Mouse (Mus musculus) MEL (cell line): ENCODE measurements around the gene Hacd2. TPM values are rescaled to one million over a fixed set of nuclear protein-coding genes. Genes with fewer than 3 reads are reported as not detected.

ENCODE experiments used
- DNase-seq: peaks from one replicate; pipeline ENCODE4 v3.0.0; 2011; ENCODE audit warnings: low read depth, low spot score
- H3K27ac ChIP-seq: 2 replicates; pipeline ENCODE4 v1.5.1; 2012; ENCODE audit warnings: low read depth, mild to moderate bottlenecking, control low read depth, low read length, moderate library complexity; ENCODE audit not compliant: control insufficient read depth
- H3K27me3 ChIP-seq, 2 experiments: fragments of 150-350 bp in 1 of 2; sonication (generic) in 1 of 2; 2 replicates each; pipeline ENCODE4 v1.6.1; 2012; ENCODE audit warnings: low read length in 2 of 2, mild to moderate bottlenecking in 2 of 2, improper control_type of control experiment in 1 of 2, moderate library complexity in 1 of 2; ENCODE audit not compliant: insufficient read depth in 2 of 2, control insufficient read depth in 1 of 2
- H3K36me3 ChIP-seq, 2 experiments: 2 replicates each; pipeline ENCODE4 v1.6.1; 2012 to 2014; ENCODE audit warnings: low read length in 2 of 2, improper control_type of control experiment in 1 of 2, inconsistent platforms in 1 of 2, mild to moderate bottlenecking in 1 of 2; ENCODE audit not compliant: insufficient read depth in 2 of 2, control insufficient read depth in 1 of 2
- H3K4me1 ChIP-seq, 2 experiments: fragments of 150-350 bp in 1 of 2; sonication (generic) in 1 of 2; 2 replicates each; pipeline ENCODE4 v1.6.1; 2012; ENCODE audit warnings: low read length in 2 of 2, improper control_type of control experiment in 1 of 2, mild to moderate bottlenecking in 1 of 2; ENCODE audit not compliant: insufficient read depth in 2 of 2, control insufficient read depth in 1 of 2
- H3K4me3 ChIP-seq, 2 experiments: fragments of 150-350 bp in 1 of 2; sonication (generic) in 1 of 2; 2 replicates each; pipeline ENCODE4 v1.5.1; 2012; ENCODE audit warnings: low read depth in 2 of 2, low read length in 2 of 2, mild to moderate bottlenecking in 2 of 2, moderate library complexity in 2 of 2, control low read depth in 1 of 2, improper control_type of control experiment in 1 of 2; ENCODE audit not compliant: control insufficient read depth in 1 of 2, insufficient read depth in 1 of 2
- H3K79me2 ChIP-seq: 2 replicates; pipeline ENCODE4 v1.6.1; 2012; ENCODE audit warnings: mild to moderate bottlenecking, low read length, moderate library complexity; ENCODE audit not compliant: control insufficient read depth, poor library complexity, insufficient read depth
- H3K9ac ChIP-seq: 2 replicates; pipeline ENCODE4 v1.6.1; 2012; ENCODE audit warnings: low read depth, mild to moderate bottlenecking, control low read depth, low read length, moderate library complexity; ENCODE audit not compliant: control insufficient read depth, poor library complexity, severe bottlenecking
- H3K9me3 ChIP-seq: fragments of 150-350 bp; sonication (generic); replicated peaks from 2 replicates; pipeline ENCODE4 v1.6.1; 2012; ENCODE audit warnings: mild to moderate bottlenecking, low read length, improper control_type of control experiment, moderate library complexity; ENCODE audit not compliant: insufficient read depth
- BHLHE40 ChIP-seq: IDR thresholded peaks from 2 replicates; pipeline ENCODE4 v1.6.1; 2012; ENCODE audit warnings: low read depth, mild to moderate bottlenecking, inconsistent platforms, low read length, improper control_type of control experiment, borderline replicate concordance
- CHD1 ChIP-seq: IDR thresholded peaks from 2 replicates; pipeline ENCODE4 v1.6.1; 2012; ENCODE audit warnings: low read depth, mild to moderate bottlenecking, inconsistent platforms, low read length, improper control_type of control experiment
- CHD2 ChIP-seq: IDR thresholded peaks from 2 replicates; pipeline ENCODE4 v1.6.1; 2011; ENCODE audit warnings: low read length, improper control_type of control experiment
- E2F4 ChIP-seq: IDR thresholded peaks from 2 replicates; pipeline ENCODE4 v1.6.1; 2011; ENCODE audit warnings: low read depth, low read length, improper control_type of control experiment, borderline replicate concordance
- ELF1 ChIP-seq: IDR thresholded peaks from 2 replicates; pipeline ENCODE4 v1.6.1; 2014; ENCODE audit warnings: low read depth, mild to moderate bottlenecking, inconsistent platforms, low read length, improper control_type of control experiment, moderate library complexity
- ETS1 ChIP-seq: IDR thresholded peaks from 2 replicates; pipeline ENCODE4 v1.6.1; 2012; ENCODE audit warnings: low read depth, mild to moderate bottlenecking, inconsistent platforms, low read length, improper control_type of control experiment, moderate library complexity
- GABPA ChIP-seq: IDR thresholded peaks from 2 replicates; pipeline ENCODE4 v1.6.1; 2012; ENCODE audit warnings: low read depth, mild to moderate bottlenecking, inconsistent platforms, low read length, improper control_type of control experiment, moderate library complexity
- GATA1 ChIP-seq: IDR thresholded peaks from 2 replicates; pipeline ENCODE4 v1.6.1; 2011; ENCODE audit warnings: low read depth, low read length, improper control_type of control experiment
- HCFC1 ChIP-seq: IDR thresholded peaks from 2 replicates; pipeline ENCODE4 v1.6.1; 2012; ENCODE audit warnings: low read depth, mild to moderate bottlenecking, inconsistent platforms, low read length, improper control_type of control experiment, moderate library complexity
- JUND ChIP-seq: IDR thresholded peaks from 2 replicates; pipeline ENCODE4 v1.6.1; 2011; ENCODE audit warnings: low read depth, mild to moderate bottlenecking, improper control_type of control experiment, low read length
- KAT2A ChIP-seq: conservative IDR thresholded peaks from 2 replicates; pipeline ENCODE4 v1.6.1; 2012; ENCODE audit warnings: low read depth, low read length, improper control_type of control experiment, inconsistent platforms
- MAX ChIP-seq: IDR thresholded peaks from 2 replicates; pipeline ENCODE4 v1.6.1; 2011; ENCODE audit warnings: low read length, improper control_type of control experiment
- MYC ChIP-seq: IDR thresholded peaks from 2 replicates; pipeline ENCODE4 v1.6.1; 2011; ENCODE audit warnings: low read depth, mild to moderate bottlenecking, low read length, improper control_type of control experiment, moderate library complexity
- NRF1 ChIP-seq: IDR thresholded peaks from 2 replicates; pipeline ENCODE4 v1.6.1; 2014; ENCODE audit warnings: low read depth, mild to moderate bottlenecking, inconsistent platforms, low read length, improper control_type of control experiment, moderate library complexity; ENCODE audit not compliant: poor library complexity, insufficient read depth, severe bottlenecking
- RCOR1 ChIP-seq: IDR thresholded peaks from 2 replicates; pipeline ENCODE4 v1.6.1; 2012; ENCODE audit warnings: low read depth, mild to moderate bottlenecking, inconsistent platforms, low read length, improper control_type of control experiment
- TAL1 ChIP-seq: IDR thresholded peaks from 2 replicates; pipeline ENCODE4 v1.6.1; 2012; ENCODE audit warnings: mild to moderate bottlenecking, inconsistent platforms, low read length, moderate library complexity, mixed read lengths
- TCF12 ChIP-seq: IDR thresholded peaks from 2 replicates; pipeline ENCODE4 v1.6.1; 2014; ENCODE audit warnings: low read depth, mild to moderate bottlenecking, inconsistent platforms, low read length, improper control_type of control experiment, moderate library complexity
- UBTF ChIP-seq: IDR thresholded peaks from 2 replicates; pipeline ENCODE4 v1.6.1; 2012; ENCODE audit warnings: low read depth, mild to moderate bottlenecking, inconsistent platforms, low read length, improper control_type of control experiment, moderate library complexity, borderline replicate concordance; ENCODE audit not compliant: insufficient read depth
- USF1 ChIP-seq: IDR thresholded peaks from 2 replicates; pipeline ENCODE4 v1.6.1; 2014; ENCODE audit warnings: low read depth, mild to moderate bottlenecking, inconsistent platforms, low read length, improper control_type of control experiment, moderate library complexity
- USF2 ChIP-seq, 2 experiments: IDR thresholded peaks; 2 replicates each; pipeline ENCODE4 v1.6.1; 2011 to 2012; ENCODE audit warnings: improper control_type of control experiment in 2 of 2, low read length in 2 of 2, borderline replicate concordance in 1 of 2, inconsistent platforms in 1 of 2, low read depth in 1 of 2, mild to moderate bottlenecking in 1 of 2; ENCODE audit not compliant: insufficient read depth in 1 of 2
- ZC3H11A ChIP-seq: IDR thresholded peaks from 2 replicates; pipeline ENCODE4 v1.6.1; 2012; ENCODE audit warnings: low read depth, mild to moderate bottlenecking, inconsistent platforms, low read length, improper control_type of control experiment
- ZKSCAN1 ChIP-seq: IDR thresholded peaks from 2 replicates; pipeline ENCODE4 v1.6.1; 2012; ENCODE audit warnings: low read depth, mild to moderate bottlenecking, inconsistent platforms, low read length, improper control_type of control experiment, moderate library complexity
- ZMIZ1 ChIP-seq: IDR thresholded peaks from 2 replicates; pipeline ENCODE4 v1.6.1; 2012; ENCODE audit warnings: low read depth, mild to moderate bottlenecking, inconsistent platforms, low read length, improper control_type of control experiment, moderate library complexity
- polyA plus RNA-seq, 2 experiments: library from polyadenylated mRNA; stranded (reverse) in 1 of 2; unstranded in 1 of 2; fragments of >175 nt in 1 of 2; fragments of >200 nt in 1 of 2; gene quantifications; 2 replicates each; pipeline versions ENCODE4 v1.2.1 to v1.2.4; 2012; ENCODE audit warnings: low replicate concordance in 2 of 2, low read depth in 1 of 2; ENCODE audit not compliant: insufficient read length in 2 of 2, insufficient read depth in 1 of 2, missing spikeins in 1 of 2
- total RNA-seq: library from RNA; depleted of rRNA; stranded (reverse); fragments of 300-350 nt; gene quantifications from 2 replicates; pipeline ENCODE4 v1.2.3, GENCODE M21; 2012

Gene Hacd2
- total and polyA plus RNA-seq, 3 experiments: 16.9 to 40.3 TPM; not detected in 1

DNA sequence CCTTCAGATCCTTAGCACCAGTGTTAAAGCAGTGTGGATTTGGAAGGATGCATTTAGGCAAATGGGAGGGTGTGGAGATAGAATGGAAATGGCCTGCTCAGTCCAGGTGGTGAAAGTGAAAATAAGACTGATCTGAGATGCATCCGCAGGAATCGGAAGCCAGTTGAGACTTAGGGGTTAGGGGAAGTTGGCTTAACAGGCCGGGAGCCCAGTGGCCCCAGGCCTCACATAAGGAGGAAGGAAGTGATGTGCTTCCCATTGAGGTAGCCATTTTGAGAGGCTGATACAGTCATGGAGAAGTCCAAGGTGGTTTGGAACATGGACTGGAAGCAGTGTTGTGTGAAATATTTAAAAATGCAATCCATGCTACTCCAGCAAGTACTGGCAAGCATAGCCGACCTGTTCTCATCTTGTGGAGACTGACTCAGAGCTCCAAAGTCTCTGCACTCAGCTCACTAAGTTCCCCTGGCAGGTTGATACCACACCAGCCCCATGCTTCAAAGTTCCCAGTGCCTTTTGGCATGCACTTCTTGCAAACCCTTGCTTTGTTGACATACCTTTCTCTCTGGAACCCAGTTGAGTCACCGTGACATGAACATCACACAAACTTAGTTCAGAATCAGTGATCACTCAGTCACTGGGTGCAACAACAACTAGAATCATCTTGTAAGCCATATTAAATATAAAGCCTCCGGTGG, 25.2 kb downstream of the Hacd2 start:
- Histone ChIP-seq H3K4me1 (no peaks in the 10 kb centered on the region; a peak in 1 of 4 replicates), H3K79me2 (no peaks in the 10 kb centered on the region), H3K4me3 (no peak overlapping the region), H3K27me3 (no peaks in the 10 kb centered on the region), H3K27ac (no peak overlapping the region), H3K9me3 (no peaks in the 10 kb centered on the region), H3K9ac (no peak overlapping the region), H3K36me3 (no peaks in the 10 kb centered on the region; a peak in 1 of 4 replicates)
- TF ChIP-seq E2F4 (no peak), KAT2A (no peak), JUND (no peak), UBTF (no peak), TCF12 (no peak), USF2 (IDR thresholded peaks at IDR 0.05; ENCODE audit: borderline replicate concordance in 1 of 2, insufficient read depth in 1 of 2, low read depth in 1 of 2, low read length in 2 of 2) (no peak), CHD1 (no peak), HCFC1 (no peak), MYC (no peak)
- DNase-seq: no peak

- Histone ChIP-seq H3K36me3 (peaks cover 0 to 4% of the 10 kb centered on the region in 2 experiments; a peak in 1 of 4 replicates), H3K79me2 (no peaks in the 10 kb centered on the region), H3K9me3 (no peaks in the 10 kb centered on the region), H3K27ac (no peak overlapping the region), H3K9ac (no peak overlapping the region), H3K4me3 (no peak overlapping the region), H3K4me1 (peaks cover 0 to 2% of the 10 kb centered on the region in 2 experiments; a peak in 3 of 4 replicates), H3K27me3 (no peaks in the 10 kb centered on the region)
- DNase-seq: no peak
- TF ChIP-seq KAT2A (no peak), CHD1 (no peak), E2F4 (no peak), ZKSCAN1 (no peak)
These were observed 28.8 kb downstream of the Hacd2 start for GRCm38 (mm10) chr16:35051066-35051465.

- no peak for DNase-seq
These were observed 30.0 kb downstream of the Hacd2 start for GRCm38 (mm10) chr16:35052191-35052590.

More at GRCm38 (mm10) chr16:35052191-35052590, 30.0 kb downstream of the Hacd2 start:
- Histone ChIP-seq H3K4me1 (peaks cover 0 to 2% of the 10 kb centered on the region in 2 experiments; a peak in 3 of 4 replicates), H3K79me2 (no peaks in the 10 kb centered on the region), H3K36me3 (peaks cover 0 to 4% of the 10 kb centered on the region in 2 experiments; a peak in 1 of 4 replicates), H3K9ac (no peak overlapping the region), H3K4me3 (no peak overlapping the region), H3K9me3 (no peaks in the 10 kb centered on the region), H3K27ac (no peak overlapping the region), H3K27me3 (no peaks in the 10 kb centered on the region)
- no peak for TF ChIP-seq MYC
- no peak for TF ChIP-seq ETS1
- TF ChIP-seq NRF1: no peak
- no peak for TF ChIP-seq ZMIZ1
- no peak for TF ChIP-seq GATA1
- TF ChIP-seq E2F4: no peak
- TF ChIP-seq GABPA: no peak
- TF ChIP-seq RCOR1: no peak
- no peak for TF ChIP-seq BHLHE40
- TF ChIP-seq UBTF: no peak
- no peak for TF ChIP-seq ELF1
- TF ChIP-seq JUND: no peak
- no peak for TF ChIP-seq TAL1
- TF ChIP-seq MAX: no peak
- TF ChIP-seq CHD2: no peak
- TF ChIP-seq USF1: no peak
- no peak for TF ChIP-seq ZC3H11A
